Mouse (Mus musculus) adrenal gland, adult 2 months (tissue): ENCODE measurements around the gene Olfr1211. TPM values are rescaled to one million over a fixed set of nuclear protein-coding genes. Genes with fewer than 3 reads are reported as not detected.

Experiments
- DNase-seq: peaks from one replicate; pipeline ENCODE4 v3.0.0; 2021
- long read RNA-seq: library from polyadenylated mRNA; stranded (forward); transcript quantifications from one replicate; pipeline ENCODE4 v2.0.0, GENCODE M21; 2021
- polyA plus RNA-seq: library from polyadenylated mRNA; depleted of rRNA; stranded (reverse); fragments of >200 nt; gene quantifications from 2 replicates; pipeline ENCODE4 v1.2.3, GENCODE M21; 2012; rRNA removed
- total RNA-seq, 2 experiments: library from RNA; stranded (reverse); gene quantifications; 2 replicates each; pipeline ENCODE4 v1.2.3; 2021

Gene Olfr1211
- total RNA-seq = not detected
- not detected in 2 replicates for polyA plus RNA-seq
- long read RNA-seq = 0 reads

- DNase-seq = no peak
These were observed at the start of gene Olfr1211 for GRCm38 (mm10) chr2:88938011-88938410. Gene Olfr1211, minus strand, starts transcription at chr2:88938111.

DNA sequence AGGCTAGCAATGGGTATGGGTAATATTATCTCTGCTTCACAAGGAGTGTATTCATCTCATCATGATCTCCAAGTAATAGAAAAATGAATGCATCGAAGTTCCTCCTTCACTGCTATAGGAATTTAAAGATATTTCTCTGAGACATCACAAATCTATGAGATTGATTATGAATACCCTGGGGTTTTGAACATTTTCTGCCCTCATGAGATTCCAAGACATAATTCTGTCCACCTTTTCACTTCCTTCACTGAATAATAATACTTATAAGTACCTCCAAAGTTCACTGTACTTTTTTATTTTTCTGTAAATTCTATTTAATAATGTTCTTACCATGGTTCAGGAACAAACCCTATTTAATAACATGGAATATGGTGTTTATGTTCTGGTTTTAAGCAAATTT, 42.3 kb upstream of the Olfr1211 start, which contains the start of gene Gm13762:
Gm13762 (minus strand) TSS at position 101 of the 400 bp plus-strand sequence.
- DNase-seq = no peak

GRCm38 (mm10) chr2:88953669-88954068, 15.8 kb upstream of the Olfr1211 start, which contains the start of gene Olfr1212:
Gene Olfr1212, plus strand, starts transcription at chr2:88953969.
- DNase-seq = no peak

DNA sequence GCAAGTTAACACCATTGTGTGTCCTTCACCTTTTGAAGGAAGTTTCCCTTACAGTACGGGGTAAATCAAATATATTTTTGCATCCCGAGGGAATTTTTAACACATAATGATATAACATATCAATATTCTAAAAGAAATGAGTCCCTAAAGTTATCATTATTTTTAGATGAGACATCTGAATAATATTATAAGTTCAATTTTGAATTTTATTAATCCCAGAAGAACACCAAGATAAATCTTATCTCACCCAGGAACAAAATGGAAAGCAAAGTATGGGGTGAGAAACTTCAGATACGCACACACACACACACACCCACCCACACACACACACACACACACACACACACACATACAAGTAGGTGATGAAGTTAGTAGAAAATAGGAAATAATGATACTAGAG, 22.9 kb downstream of the Olfr1211 start, which contains the start of gene Olfr1209:
Olfr1209 (minus strand) TSS at position 101 of the 400 bp plus-strand sequence.
- DNase-seq = no peak

DNA sequence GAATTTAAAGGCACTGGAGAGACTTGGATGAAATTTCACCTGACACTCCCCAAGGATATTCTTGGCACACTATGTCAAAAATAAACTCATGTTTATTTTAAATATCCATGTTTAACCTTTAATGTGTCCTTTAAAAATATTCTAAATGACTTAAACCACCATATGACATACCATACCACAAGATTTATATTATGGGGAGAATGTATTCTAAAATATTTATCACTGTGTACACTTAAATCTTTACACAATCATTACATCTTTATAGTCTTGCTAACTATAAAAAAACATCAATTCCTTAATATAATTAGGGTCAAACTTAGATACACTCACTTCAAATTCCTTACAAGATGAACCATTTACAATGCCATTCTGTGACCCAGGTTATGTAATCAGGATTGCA, 35.7 kb downstream of the Olfr1211 start, which contains the start of gene Olfr1208:
Olfr1208 (minus strand) TSS at position 101 of the 400 bp plus-strand sequence.
- DNase-seq = no peak

Other genes starting within 250 kb of the Olfr1211 start
- gene Olfr1195, start 248.9 kb downstream of the Olfr1211 start, total RNA-seq = not detected
- gene Olfr1195, start 248.9 kb downstream of the Olfr1211 start, polyA plus RNA-seq = not detected in 2 replicates
- not detected for gene Olfr1196, start 233.5 kb downstream of the Olfr1211 start, total RNA-seq
- gene Olfr1196, start 233.5 kb downstream of the Olfr1211 start, polyA plus RNA-seq = not detected in 2 replicates
- not detected for gene Olfr1197, start 205.7 kb downstream of the Olfr1211 start, total RNA-seq
- gene Olfr1197, start 205.7 kb downstream of the Olfr1211 start, polyA plus RNA-seq = not detected in 2 replicates
- gene Olfr1198, start 186.7 kb downstream of the Olfr1211 start, total RNA-seq = not detected
- gene Olfr1198, start 186.7 kb downstream of the Olfr1211 start, polyA plus RNA-seq = not detected in 2 replicates
- gene Olfr1199, start 177.6 kb downstream of the Olfr1211 start, total RNA-seq = not detected
- not detected in 2 replicates for gene Olfr1199, start 177.6 kb downstream of the Olfr1211 start, polyA plus RNA-seq
- not detected for gene Olfr1200, start 167.6 kb downstream of the Olfr1211 start, total RNA-seq
- gene Olfr1200, start 167.6 kb downstream of the Olfr1211 start, polyA plus RNA-seq = not detected in 2 replicates
- not detected for gene Olfr1201, start 145.1 kb downstream of the Olfr1211 start, total RNA-seq
- gene Olfr1201, start 145.1 kb downstream of the Olfr1211 start, polyA plus RNA-seq = not detected in 2 replicates
- gene Olfr1202, start 123.6 kb downstream of the Olfr1211 start, total RNA-seq = not detected
- not detected in 2 replicates for gene Olfr1202, start 123.6 kb downstream of the Olfr1211 start, polyA plus RNA-seq
- gene Olfr1205, start 108.4 kb downstream of the Olfr1211 start, total RNA-seq = not detected
- gene Olfr1205, start 108.4 kb downstream of the Olfr1211 start, polyA plus RNA-seq = not detected in 2 replicates
- gene Olfr1204, start 88.8 kb downstream of the Olfr1211 start, total RNA-seq = not detected
- not detected in 2 replicates for gene Olfr1204, start 88.8 kb downstream of the Olfr1211 start, polyA plus RNA-seq
- not detected for gene Olfr1206, start 74.9 kb downstream of the Olfr1211 start, total RNA-seq
- not detected in 2 replicates for gene Olfr1206, start 74.9 kb downstream of the Olfr1211 start, polyA plus RNA-seq
- not detected for gene Olfr1208, start 35.8 kb downstream of the Olfr1211 start, total RNA-seq
- gene Olfr1208, start 35.8 kb downstream of the Olfr1211 start, polyA plus RNA-seq = not detected in 2 replicates
- gene Olfr1209, start 23.0 kb downstream of the Olfr1211 start, total RNA-seq = not detected
- gene Olfr1209, start 23.0 kb downstream of the Olfr1211 start, polyA plus RNA-seq = not detected in 2 replicates
- not detected for gene Olfr1212, start 15.9 kb upstream of the Olfr1211 start, total RNA-seq
- not detected in 2 replicates for gene Olfr1212, start 15.9 kb upstream of the Olfr1211 start, polyA plus RNA-seq
- gene Gm13762, start 42.2 kb upstream of the Olfr1211 start, total RNA-seq = not detected
- not detected in 2 replicates for gene Gm13762, start 42.2 kb upstream of the Olfr1211 start, polyA plus RNA-seq
- not detected for gene Olfr1214, start 54.5 kb upstream of the Olfr1211 start, total RNA-seq
- not detected in 2 replicates for gene Olfr1214, start 54.5 kb upstream of the Olfr1211 start, polyA plus RNA-seq
- gene Olfr1215, start 68.9 kb upstream of the Olfr1211 start, total RNA-seq = not detected
- gene Olfr1215, start 68.9 kb upstream of the Olfr1211 start, polyA plus RNA-seq = not detected in 2 replicates
- not detected for gene Olfr1216, start 80.2 kb upstream of the Olfr1211 start, total RNA-seq
- not detected in 2 replicates for gene Olfr1216, start 80.2 kb upstream of the Olfr1211 start, polyA plus RNA-seq
- not detected for gene Olfr1217, start 94.0 kb upstream of the Olfr1211 start, total RNA-seq
- not detected in 2 replicates for gene Olfr1217, start 94.0 kb upstream of the Olfr1211 start, polyA plus RNA-seq
- gene Olfr1218, start 123.1 kb upstream of the Olfr1211 start, total RNA-seq = not detected
- gene Olfr1218, start 123.1 kb upstream of the Olfr1211 start, polyA plus RNA-seq = not detected in 2 replicates
- gene Olfr1219, start 145.4 kb upstream of the Olfr1211 start, total RNA-seq = not detected
- not detected in 2 replicates for gene Olfr1219, start 145.4 kb upstream of the Olfr1211 start, polyA plus RNA-seq
- not detected for gene Olfr1220, start 168.7 kb upstream of the Olfr1211 start, total RNA-seq
- gene Olfr1220, start 168.7 kb upstream of the Olfr1211 start, polyA plus RNA-seq = not detected in 2 replicates
- gene Olfr1221, start 179.2 kb upstream of the Olfr1211 start, total RNA-seq = not detected
- gene Olfr1221, start 179.2 kb upstream of the Olfr1211 start, polyA plus RNA-seq = not detected in 2 replicates
- not detected for gene Olfr1222, start 194.9 kb upstream of the Olfr1211 start, total RNA-seq
- gene Olfr1222, start 194.9 kb upstream of the Olfr1211 start, polyA plus RNA-seq = not detected in 2 replicates
- not detected for gene Olfr1223, start 213.4 kb upstream of the Olfr1211 start, total RNA-seq
- not detected in 2 replicates for gene Olfr1223, start 213.4 kb upstream of the Olfr1211 start, polyA plus RNA-seq
- not detected for gene Olfr1224-ps1, start 226.0 kb upstream of the Olfr1211 start, total RNA-seq
- gene Olfr1224-ps1, start 226.0 kb upstream of the Olfr1211 start, polyA plus RNA-seq = not detected in 2 replicates
- not detected for gene Olfr1225, start 236.6 kb upstream of the Olfr1211 start, total RNA-seq
- not detected in 2 replicates for gene Olfr1225, start 236.6 kb upstream of the Olfr1211 start, polyA plus RNA-seq